Mouse (Mus musculus) embryonic facial prominence, embryonic 13.5 days (tissue): ENCODE measurements around the gene Scnn1b. TPM values are rescaled to one million over a fixed set of nuclear protein-coding genes. Genes with fewer than 3 reads are reported as not detected.

ENCODE experiments used
- ATAC-seq: fragments of 200-750 bp; cut with Nextera tagmentation; 2 replicates; pipeline ENCODE4 v1.8.0; 2017; ENCODE audit warnings: low read depth; ENCODE audit not compliant: insufficient number of reproducible peaks, insufficient read depth, low FRiP score, low TSS enrichment
- H3K27ac ChIP-seq: fragments of 300-500 bp; sonication (generic); 2 replicates; pipeline ENCODE4 v1.5.1; 2015; ENCODE audit warnings: moderate library complexity, mild to moderate bottlenecking, inconsistent platforms
- H3K27me3 ChIP-seq: fragments of 300-500 bp; sonication (generic); 2 replicates; pipeline ENCODE4 v1.6.1; 2015; ENCODE audit warnings: mild to moderate bottlenecking, inconsistent platforms
- H3K36me3 ChIP-seq: fragments of 300-500 bp; sonication (generic); 2 replicates; pipeline ENCODE4 v1.6.1; 2015; ENCODE audit warnings: mild to moderate bottlenecking, inconsistent platforms
- H3K4me1 ChIP-seq: fragments of 300-500 bp; sonication (generic); 2 replicates; pipeline ENCODE4 v1.6.1; 2015; ENCODE audit warnings: inconsistent platforms
- H3K4me2 ChIP-seq: fragments of 300-500 bp; sonication (generic); 2 replicates; pipeline ENCODE4 v1.6.1; 2015; ENCODE audit warnings: moderate library complexity, mild to moderate bottlenecking, inconsistent platforms
- H3K4me3 ChIP-seq: fragments of 300-500 bp; sonication (generic); 2 replicates; pipeline ENCODE4 v1.5.1; 2015; ENCODE audit warnings: mild to moderate bottlenecking, inconsistent platforms
- H3K9ac ChIP-seq: fragments of 300-500 bp; sonication (generic); 2 replicates; pipeline ENCODE4 v1.6.1; 2015; ENCODE audit warnings: mild to moderate bottlenecking, inconsistent platforms
- H3K9me3 ChIP-seq: fragments of 300-500 bp; sonication (generic); 2 replicates; pipeline ENCODE4 v1.6.1; 2016; ENCODE audit warnings: inconsistent platforms
- WGBS: fragments of 180-500 bp; shearing (Covaris S2); methylation state at CpG from one replicate; pipeline ENCODE4 v1.1.7; 2015; ENCODE audit warnings: mixed read lengths; 5-methylcytosine and 5-hydroxymethylcytosine counted together
- polyA plus RNA-seq: library from polyadenylated mRNA; unstranded; fragments of >200 nt; fragmentation: Nextera tagmentation; extraction: Ambion mirVana; gene quantifications from 2 replicates; pipeline ENCODE4 v1.2.1, GENCODE M21; 2015

Gene Scnn1b
- polyA plus RNA-seq: 0.23 and 0.37 TPM in 2 replicates

DNA sequence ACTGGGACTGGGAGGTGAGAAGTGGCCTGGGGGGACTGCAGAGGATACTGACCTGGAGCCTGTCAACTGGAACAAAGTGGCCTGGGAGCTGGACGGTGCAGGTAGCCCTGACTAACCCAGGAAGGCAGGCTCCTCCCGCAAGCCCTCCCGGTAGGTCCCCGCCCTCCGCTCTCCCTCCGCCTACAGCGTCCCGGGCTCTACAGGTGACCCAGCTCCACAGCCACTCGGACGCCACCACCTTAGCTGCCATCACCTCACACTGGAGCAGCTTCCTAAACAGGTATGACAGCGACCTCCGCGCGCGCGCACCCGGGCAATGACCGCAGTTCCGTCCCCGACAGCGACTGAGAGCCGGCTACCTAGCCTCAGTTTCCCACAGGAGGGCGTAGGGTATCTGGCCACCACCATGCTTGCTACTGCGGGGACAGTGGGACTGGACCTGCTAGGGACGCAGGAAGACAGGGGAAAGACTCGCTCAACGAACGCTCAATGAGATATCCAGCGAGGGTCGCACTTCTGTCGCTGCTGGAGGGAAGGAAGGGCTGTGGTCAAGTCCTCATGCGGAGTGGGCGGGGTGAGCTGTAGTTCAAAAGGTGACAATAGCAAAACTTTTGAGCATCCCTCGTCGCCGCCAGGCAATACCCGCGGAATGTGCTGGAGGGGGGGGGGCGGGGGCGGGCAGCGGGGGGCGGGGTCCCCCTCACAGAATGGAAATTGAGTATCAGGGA, at the start of gene Scnn1b:
TSS of gene Scnn1b (plus strand) at position 181 of the 728 bp plus-strand sequence.
- Histone ChIP-seq H3K4me2 (peak within 1 kb of the TSS; percentile 64), H3K9me3 (no peaks in the 10 kb centered on the region), H3K36me3 (no peaks in the 10 kb centered on the region), H3K4me1 (peaks cover 7% of the 10 kb centered on the region), H3K27ac (no peak within 1 kb of the TSS), H3K4me3 (peak within 1 kb of the TSS; percentile 34), H3K9ac (peak within 1 kb of the TSS; percentile 6; the same call in 1 of the 2 replicates), H3K27me3 (peaks cover 51% of the 10 kb centered on the region)
- no peak for ATAC-seq
- WGBS: 2% methylated on average over 41 of the region's 42 CpGs

DNA sequence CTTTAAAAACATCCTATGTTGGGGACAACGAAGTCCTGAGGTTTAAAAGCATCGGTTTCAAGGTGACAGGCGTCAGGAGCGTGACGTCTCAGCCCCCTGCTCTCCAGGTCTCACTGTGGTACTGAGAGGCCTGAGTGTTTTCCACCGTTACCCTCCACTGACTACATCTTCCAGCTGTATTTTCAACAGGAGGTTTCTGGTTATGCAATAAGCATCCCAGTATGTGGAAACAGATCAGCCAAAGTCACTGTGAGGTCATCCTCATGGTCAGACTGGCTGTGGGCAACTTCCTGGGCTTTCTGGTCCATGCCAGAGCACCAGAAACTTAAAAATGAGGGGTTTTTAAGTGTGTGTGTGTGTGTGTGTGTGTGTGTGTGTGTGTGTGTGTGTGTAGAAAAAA, 43.2 kb upstream of the Scnn1b start:
- WGBS: 86% methylated on average over 6 of the region's 6 CpGs
- ATAC-seq: no peak

DNA sequence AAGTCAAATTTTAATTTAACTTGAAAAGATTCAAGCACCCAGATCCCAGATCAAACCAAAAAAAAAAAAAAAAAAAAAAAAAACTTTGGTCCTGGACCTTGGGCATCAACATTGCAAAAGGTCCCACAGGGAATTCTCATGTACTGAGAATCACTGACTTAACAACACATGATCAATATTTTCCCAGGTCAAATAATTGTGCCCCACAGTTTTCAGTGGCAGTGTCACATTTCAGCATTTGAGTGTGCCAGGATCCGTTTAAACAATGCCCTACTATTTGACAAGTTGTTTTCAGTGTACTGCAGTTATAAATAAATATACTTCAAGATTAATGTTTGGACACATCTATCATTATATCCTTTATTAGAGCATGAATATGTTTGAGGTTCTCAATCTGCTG, 36.4 kb upstream of the Scnn1b start:
- Histone ChIP-seq H3K36me3 (no peaks in the 10 kb centered on the region), H3K27ac (no peak overlapping the region), H3K4me2 (no peak overlapping the region), H3K4me1 (no peaks in the 10 kb centered on the region), H3K9me3 (no peaks in the 10 kb centered on the region), H3K4me3 (no peak overlapping the region), H3K27me3 (no peaks in the 10 kb centered on the region), H3K9ac (no peak overlapping the region)
- WGBS: 79% methylated on average over 1 of the region's 1 CpGs
- no peak for ATAC-seq

More for the DNA sequence above, 43.2 kb upstream of the Scnn1b start:
- Histone ChIP-seq H3K4me2 (no peak overlapping the region), H3K36me3 (no peaks in the 10 kb centered on the region), H3K9ac (no peak overlapping the region), H3K9me3 (no peaks in the 10 kb centered on the region), H3K27me3 (no peaks in the 10 kb centered on the region), H3K4me1 (no peaks in the 10 kb centered on the region), H3K4me3 (no peak overlapping the region), H3K27ac (no peak overlapping the region)

DNA sequence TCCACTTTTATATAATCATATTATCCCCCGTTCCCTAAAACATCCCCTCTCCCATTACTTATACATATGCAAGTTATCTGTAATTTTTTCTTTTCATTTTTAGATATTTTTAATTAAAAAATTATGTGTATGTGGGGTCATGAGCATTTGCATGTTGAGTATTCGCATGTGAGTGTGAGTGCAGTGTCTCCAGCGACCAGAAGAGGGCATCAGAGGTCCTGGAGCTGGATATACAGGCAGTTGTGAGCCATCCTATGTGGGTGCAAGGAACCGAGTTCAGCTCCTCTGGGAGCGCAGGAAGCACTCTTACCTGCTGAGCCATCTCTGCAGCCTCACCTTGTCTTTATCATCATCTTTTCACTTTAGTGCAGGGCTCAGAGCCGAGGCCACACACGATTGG, 29.4 kb upstream of the Scnn1b start:
- no peak overlapping the region for H3K4me2 ChIP-seq
- no peak overlapping the region for H3K27ac ChIP-seq
- ATAC-seq: no peak
- H3K27me3 ChIP-seq: no peaks in the 10 kb centered on the region
- no peaks in the 10 kb centered on the region for H3K4me1 ChIP-seq
- no peak overlapping the region for H3K9ac ChIP-seq
- H3K4me3 ChIP-seq: no peak overlapping the region
- H3K9me3 ChIP-seq: no peaks in the 10 kb centered on the region
- WGBS: 83% methylated on average over 7 of the region's 7 CpGs
- H3K36me3 ChIP-seq: no peaks in the 10 kb centered on the region

DNA sequence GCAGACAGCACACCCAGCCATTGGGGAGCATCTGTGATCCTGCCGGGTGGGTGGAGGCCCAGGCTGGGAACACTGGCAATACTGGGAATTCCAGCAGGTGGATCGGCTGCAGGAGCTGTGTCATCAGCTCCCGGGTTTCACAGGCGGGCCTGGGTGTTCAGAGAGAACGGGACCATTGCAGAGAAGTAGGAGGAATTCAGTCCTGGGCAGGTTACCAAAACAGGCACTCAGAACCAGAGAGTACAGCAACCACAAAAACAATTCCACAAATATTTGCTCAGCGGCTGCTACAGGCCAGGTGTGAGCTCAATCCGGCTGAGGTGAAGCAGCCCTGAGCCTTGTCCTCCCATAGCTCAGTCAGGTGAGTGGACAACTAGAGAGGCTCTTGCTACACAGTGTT, 28.0 kb upstream of the Scnn1b start:
- no peak overlapping the region for H3K27ac ChIP-seq
- no peak overlapping the region for H3K9ac ChIP-seq
- H3K9me3 ChIP-seq: no peaks in the 10 kb centered on the region
- H3K4me2 ChIP-seq: no peak overlapping the region
- ATAC-seq: no peak
- no peaks in the 10 kb centered on the region for H3K27me3 ChIP-seq
- 87% methylated on average over 7 of the region's 7 CpGs for WGBS
- H3K4me3 ChIP-seq: no peak overlapping the region
- no peaks in the 10 kb centered on the region for H3K4me1 ChIP-seq
- H3K36me3 ChIP-seq: no peaks in the 10 kb centered on the region

DNA sequence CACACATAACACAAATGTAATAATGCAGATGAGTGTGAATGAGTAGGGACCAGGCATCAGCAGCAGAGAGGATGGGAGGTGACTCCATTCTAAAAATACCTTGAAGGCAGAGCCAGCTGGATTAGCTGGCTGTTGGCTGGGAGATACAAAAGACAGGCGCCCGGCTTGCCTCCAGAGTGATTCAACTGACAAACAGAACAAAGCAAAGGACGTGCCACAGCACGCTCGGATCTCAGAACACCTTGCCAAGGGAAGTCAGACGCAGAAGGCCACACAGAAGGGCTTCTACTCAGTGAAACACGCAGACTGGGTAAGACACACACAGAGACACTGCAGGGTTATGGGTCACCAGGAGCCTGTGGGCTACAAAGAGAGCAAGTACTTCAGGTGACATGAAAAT, 24.0 kb upstream of the Scnn1b start:
- Histone ChIP-seq H3K27ac (no peak overlapping the region), H3K9ac (no peak overlapping the region)

DNA sequence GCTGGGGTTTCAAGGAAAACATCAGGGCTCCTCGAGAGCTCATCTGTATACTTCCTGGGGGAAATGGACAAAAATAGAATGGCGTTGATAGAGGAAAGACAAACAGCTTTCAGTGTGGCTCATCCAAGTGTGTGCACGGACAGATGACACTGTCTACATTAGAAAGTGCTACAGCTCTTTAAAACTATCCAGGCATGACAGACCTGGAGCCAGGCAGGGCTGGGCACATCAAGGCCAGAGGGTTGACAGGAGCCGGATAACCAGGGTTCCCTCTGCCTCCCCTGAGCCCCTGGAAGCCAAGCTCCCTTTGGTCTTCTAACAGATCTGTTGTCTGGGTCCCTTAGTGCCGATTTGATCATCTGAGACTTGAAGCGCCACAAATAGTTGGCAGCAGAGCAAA, 22.6 kb upstream of the Scnn1b start:
- ATAC-seq: no peak
- 70% methylated on average over 6 of the region's 6 CpGs for WGBS
- H3K9me3 ChIP-seq: no peaks in the 10 kb centered on the region
- no peak overlapping the region for H3K4me2 ChIP-seq
- H3K36me3 ChIP-seq: no peaks in the 10 kb centered on the region
- H3K27me3 ChIP-seq: no peaks in the 10 kb centered on the region
- H3K27ac ChIP-seq: no peak overlapping the region
- no peak overlapping the region for H3K9ac ChIP-seq
- H3K4me3 ChIP-seq: no peak overlapping the region
- no peaks in the 10 kb centered on the region for H3K4me1 ChIP-seq

More for the DNA sequence above, 24.0 kb upstream of the Scnn1b start:
- no peak overlapping the region for H3K4me2 ChIP-seq
- no peaks in the 10 kb centered on the region for H3K36me3 ChIP-seq
- WGBS: 64% methylated on average over 7 of the region's 7 CpGs
- no peak overlapping the region for H3K4me3 ChIP-seq
- ATAC-seq: peak; percentile 33; the same call in 1 of the 2 replicates
- H3K9me3 ChIP-seq: no peaks in the 10 kb centered on the region
- H3K4me1 ChIP-seq: no peaks in the 10 kb centered on the region
- no peaks in the 10 kb centered on the region for H3K27me3 ChIP-seq

DNA sequence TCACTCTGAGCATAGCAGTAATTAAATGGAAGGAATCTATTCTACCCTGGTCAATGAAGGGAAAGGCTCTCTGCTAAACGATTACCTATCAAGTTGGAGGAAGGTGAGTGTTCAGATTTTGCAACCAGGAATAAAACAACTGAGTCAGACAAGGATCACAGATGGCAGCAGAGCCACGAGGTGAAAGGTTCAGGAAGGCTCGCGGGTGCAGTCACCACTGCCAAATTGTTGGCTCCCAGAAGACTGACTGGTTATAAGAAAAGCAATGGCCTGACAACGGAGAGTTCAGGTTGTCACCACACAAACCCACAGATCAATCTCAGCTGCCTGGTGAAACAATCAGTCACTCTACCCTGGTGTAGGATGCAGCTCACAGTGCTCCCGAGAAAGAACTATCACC, 18.9 kb upstream of the Scnn1b start:
- H3K4me1 ChIP-seq: no peaks in the 10 kb centered on the region
- H3K9ac ChIP-seq: no peak overlapping the region
- ATAC-seq: no peak
- H3K9me3 ChIP-seq: no peaks in the 10 kb centered on the region
- H3K4me3 ChIP-seq: no peak overlapping the region
- WGBS: 76% methylated on average over 6 of the region's 6 CpGs
- no peak overlapping the region for H3K4me2 ChIP-seq
- H3K27me3 ChIP-seq: no peaks in the 10 kb centered on the region
- no peak overlapping the region for H3K27ac ChIP-seq
- H3K36me3 ChIP-seq: no peaks in the 10 kb centered on the region

DNA sequence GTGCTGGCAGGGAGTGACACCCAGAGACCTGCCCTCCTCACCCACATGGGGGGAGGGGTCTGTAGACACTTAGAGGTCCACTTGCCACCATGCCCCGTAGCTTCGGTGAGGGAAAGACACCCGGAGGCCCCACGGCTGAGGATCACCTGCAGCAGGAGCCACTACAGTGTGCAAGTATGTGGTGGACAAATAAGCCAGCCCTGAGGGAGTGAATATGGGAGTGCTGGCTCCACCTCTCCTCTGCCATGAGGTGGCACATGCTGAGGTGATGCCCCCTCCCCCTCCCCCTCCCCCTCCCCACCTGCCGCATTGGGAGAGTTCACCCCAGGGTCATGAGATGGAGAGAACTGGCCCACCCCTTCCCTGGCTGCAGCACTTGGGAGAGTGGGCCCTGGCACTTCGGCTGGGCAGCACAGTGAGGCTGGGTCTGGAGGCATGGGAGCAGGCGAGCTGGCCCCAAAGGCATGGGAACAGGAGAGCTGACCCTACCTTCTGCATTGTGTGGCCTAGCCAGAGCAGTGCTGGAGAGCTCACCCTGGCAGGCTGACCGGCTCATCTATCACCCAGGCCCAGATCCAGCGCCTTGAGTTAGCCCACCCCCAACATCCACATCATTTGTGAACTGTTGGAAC, 16.2 kb upstream of the Scnn1b start:
- Histone ChIP-seq H3K36me3 (no peaks in the 10 kb centered on the region), H3K4me3 (no peak overlapping the region), H3K9ac (no peak overlapping the region), H3K27ac (no peak overlapping the region), H3K4me2 (no peak overlapping the region), H3K4me1 (no peaks in the 10 kb centered on the region), H3K27me3 (no peaks in the 10 kb centered on the region), H3K9me3 (no peaks in the 10 kb centered on the region)
- 78% methylated on average over 9 of the region's 9 CpGs for WGBS
- ATAC-seq: peak; percentile 59; the same call in 1 of the 2 replicates

DNA sequence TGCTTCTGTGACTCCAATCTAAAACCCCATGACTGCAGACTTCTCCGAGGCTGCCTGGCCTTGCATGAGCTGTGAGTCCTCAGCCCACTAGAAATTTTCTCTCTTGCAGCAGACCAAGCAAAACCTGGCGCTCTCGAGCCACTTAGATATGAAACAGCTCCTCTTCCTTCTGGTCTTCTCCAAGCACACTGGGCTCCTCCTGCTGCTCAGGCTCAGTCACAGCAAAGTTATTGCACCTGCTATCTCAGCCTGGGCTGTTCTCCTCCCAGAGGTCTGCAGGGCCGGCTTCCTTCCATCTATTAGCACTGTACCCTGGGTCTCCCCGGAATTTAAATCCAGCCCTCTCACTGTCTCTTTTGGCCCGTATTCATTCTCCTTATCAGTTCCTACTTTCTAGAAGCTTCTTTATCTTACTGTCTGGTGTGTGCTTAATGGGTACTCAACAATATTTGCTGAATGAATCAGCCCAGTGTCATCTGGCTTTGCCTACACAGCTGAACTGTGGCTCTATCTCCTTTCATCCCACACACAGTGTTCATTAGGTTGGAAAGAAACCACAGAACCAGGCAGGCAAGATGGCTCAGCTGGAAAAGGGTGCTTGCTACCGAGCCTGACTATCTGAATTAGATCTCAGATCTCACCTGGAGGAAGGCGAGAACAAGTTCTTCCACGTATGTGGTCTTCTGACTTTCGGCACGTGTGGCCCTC, 7.5 kb upstream of the Scnn1b start:
- Histone ChIP-seq H3K27me3 (peaks cover 3% of the 10 kb centered on the region; the same call in 1 of the 2 replicates), H3K27ac (no peak overlapping the region), H3K36me3 (no peaks in the 10 kb centered on the region), H3K4me2 (no peak overlapping the region), H3K9me3 (no peaks in the 10 kb centered on the region), H3K4me3 (no peak overlapping the region), H3K4me1 (no peaks in the 10 kb centered on the region), H3K9ac (no peak overlapping the region)
- no peak for ATAC-seq
- WGBS: 91% methylated on average over 11 of the region's 11 CpGs

DNA sequence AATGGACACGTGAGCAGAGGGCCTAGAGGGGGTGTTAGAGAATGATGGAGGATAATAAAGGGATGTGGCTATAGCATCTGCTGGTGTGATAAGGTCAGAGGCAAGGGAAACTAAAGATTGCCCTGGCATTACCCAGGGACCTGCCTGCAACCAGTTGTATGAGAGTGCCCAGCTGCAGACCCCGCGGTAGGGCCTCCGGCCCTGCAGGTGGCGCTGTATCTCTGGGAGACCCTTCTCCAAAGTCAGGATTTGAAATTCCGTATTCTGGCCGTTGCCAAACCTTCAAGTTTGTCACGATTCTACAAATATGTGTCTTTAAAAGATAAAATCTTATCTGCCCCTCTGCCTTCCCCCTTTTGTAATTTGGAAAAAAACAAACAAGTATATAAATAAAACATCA, 5.9 kb upstream of the Scnn1b start:
- 84% methylated on average over 8 of the region's 8 CpGs for WGBS
- ATAC-seq: no peak
- Histone ChIP-seq H3K9ac (no peak overlapping the region), H3K36me3 (no peaks in the 10 kb centered on the region), H3K9me3 (no peaks in the 10 kb centered on the region), H3K27me3 (peaks cover 16% of the 10 kb centered on the region), H3K4me3 (no peak overlapping the region), H3K27ac (no peak overlapping the region), H3K4me2 (no peak overlapping the region), H3K4me1 (no peaks in the 10 kb centered on the region)
